Mouse (Mus musculus) common myeloid progenitor, adult 5-6 weeks (primary cell): ENCODE data around the gene Ahnak. TPM values are rescaled to one million over a fixed set of nuclear protein-coding genes. Genes with fewer than 3 reads are reported as not detected.

Source experiments
- ATAC-seq: replicated peaks from 2 replicates; pipeline ENCODE4 v1.8.0; 2016; ENCODE audit warnings: low read depth, mild to moderate bottlenecking, moderate TSS enrichment, inconsistent platforms; ENCODE audit not compliant: poor library complexity, severe bottlenecking
- total RNA-seq: library from RNA; stranded (forward); fragments of 200-1000, 187-1606 nt; gene quantifications from 2 replicates; pipeline ENCODE4 v1.2.3, GENCODE M21; 2017

Ahnak gene
- 14.1 and 14.9 TPM in 2 replicates for total RNA-seq

DNA sequence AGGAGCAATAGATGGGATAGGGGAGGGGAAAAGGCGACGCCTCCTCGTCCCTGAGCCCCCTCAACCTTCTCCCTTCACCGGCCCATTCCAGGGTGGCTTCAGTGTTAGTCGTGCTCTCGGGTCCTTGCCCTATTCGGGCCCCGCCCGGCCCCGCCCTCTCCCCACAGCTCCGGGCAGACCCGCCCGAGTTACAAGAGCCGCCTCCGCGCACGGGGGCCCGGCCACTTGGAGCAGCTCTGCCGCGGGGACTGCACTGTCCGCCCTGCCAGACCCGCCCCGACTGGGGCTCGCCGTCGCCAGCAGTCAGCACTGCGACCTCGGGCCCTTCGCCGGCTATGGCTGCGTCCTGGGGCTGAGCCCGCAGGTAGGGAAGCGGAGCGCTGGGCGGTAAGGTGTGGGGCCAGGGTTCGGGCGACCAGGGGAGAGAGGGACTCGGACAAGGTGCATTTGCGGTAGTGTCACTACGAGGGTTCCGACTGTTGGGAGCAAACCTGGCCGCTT, at the start of gene Ahnak:
Ahnak (plus strand) TSS at position 219 of the 501 bp plus-strand sequence.
- no peak for ATAC-seq

DNA sequence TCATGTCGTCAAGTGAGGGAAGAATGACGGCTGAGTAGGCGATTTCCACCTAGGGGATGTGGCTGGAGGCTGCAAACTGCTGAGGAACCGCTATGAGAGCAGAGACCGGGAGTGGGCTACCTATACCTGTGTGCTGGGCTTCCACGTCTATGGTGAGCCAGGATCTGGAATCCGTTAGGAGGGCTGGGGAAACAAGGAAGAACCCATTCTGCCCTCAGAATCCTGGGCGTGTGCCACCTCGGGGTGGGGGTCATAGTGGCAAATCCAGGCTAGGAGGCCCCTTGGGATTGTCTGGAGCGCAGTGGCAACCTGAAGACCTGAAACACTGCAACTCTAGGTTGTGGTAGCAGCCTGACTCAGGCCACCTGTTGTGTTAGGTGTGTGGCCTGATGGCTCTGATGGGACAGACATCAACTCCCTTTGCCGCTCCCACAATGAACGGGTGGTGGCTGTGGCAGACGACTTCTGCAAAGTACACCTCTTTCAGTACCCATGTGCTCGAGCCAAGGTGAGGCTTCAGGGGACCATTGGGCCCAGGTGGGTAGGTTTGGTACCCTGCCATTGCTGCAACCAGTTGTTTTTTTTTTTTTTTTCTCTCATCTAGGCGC, 48.5 kb upstream of the Ahnak start:
- no peak for ATAC-seq

- ATAC-seq = no peak
Observed at GRCm38 (mm10) chr19:8941136-8941514, 48.0 kb upstream of the Ahnak start.

DNA sequence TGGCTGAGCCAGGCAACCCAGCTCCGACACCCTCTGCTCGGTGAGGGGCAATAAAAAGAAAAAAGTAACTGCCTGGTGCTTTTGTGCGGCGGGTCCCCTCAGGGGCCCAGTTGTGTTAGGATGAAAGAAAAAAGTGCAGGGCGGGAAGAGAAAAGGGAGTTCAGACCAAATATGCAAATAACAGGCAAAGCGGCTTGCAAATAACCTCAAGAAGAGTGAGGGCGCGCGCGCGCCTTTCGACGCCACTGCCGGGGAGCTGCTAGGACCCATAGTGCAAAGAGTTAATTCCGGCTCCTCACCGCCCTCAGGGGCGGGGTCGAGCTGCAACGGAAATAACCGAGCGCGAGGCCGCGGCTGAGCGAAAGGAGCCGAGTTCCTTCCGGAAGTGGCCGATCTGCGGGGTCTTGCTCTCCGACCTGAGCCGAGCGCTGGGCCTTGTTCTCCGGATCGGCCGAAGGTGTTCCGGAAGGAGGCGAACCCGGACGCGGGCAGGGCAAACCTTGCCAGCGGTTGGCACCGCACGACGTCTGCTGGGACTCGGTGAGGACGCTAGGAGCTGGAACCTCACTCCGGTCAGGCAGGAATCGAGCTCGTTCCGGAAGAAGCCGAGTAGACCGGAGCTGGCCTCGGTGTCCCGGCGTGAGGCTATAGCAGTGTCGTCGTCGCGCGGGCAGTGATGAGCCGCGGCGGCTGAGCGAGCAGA, 47.4 kb upstream of the Ahnak start, which contains the start of gene Mta2:
Mta2 (plus strand) TSS at position 361 of the 703 bp plus-strand sequence.
- peak; percentile 82 for ATAC-seq

GRCm38 (mm10) chr19:8942276-8942964, 46.7 kb upstream of the Ahnak start:
- ATAC-seq = peak; percentile 1; the same call in 1 of the 2 replicates

DNA sequence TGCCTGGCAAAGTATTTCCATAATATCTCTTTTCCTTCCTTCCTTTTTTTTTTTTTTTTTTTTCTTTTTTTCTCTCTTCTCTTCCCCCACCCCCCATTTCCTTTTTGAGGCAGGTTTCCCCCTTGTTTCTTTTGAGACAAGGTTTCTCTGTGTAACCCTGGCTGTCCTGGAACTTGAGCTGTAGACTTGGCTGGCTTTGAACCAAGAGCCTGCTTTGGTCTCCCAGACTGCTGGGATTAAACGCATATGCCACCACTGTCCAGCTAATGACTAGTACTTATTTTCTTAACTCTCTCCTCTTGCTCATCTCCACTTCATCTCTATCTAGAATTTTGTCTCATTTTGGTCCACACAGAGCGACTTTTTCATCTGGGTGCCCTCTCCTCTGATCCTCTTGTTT, 46.0 kb upstream of the Ahnak start:
- no peak for ATAC-seq

DNA sequence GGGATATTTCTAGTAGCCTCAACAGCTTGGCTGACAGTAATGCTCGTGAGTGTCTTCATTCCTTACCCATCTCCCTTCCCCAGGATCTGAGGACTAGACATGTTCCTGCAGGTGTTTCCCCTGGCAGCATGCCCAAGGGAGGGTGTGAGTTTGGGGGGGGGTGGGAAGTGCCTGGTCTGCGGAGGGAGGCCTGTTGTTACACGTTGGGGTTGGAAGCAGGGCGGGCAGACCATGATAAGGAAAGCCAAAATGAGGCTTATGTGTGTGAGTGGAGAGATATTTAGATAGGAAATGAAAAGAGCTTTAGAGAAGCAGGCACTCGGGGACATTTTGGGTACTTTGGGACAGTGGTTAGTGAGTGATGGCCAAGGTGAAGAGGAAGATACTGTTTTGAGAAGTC, 45.0 kb upstream of the Ahnak start:
- peak; percentile 7 for ATAC-seq

GRCm38 (mm10) chr19:8944750-8945149, 44.3 kb upstream of the Ahnak start:
- peak; percentile 16; the same call in 1 of the 2 replicates for ATAC-seq

DNA sequence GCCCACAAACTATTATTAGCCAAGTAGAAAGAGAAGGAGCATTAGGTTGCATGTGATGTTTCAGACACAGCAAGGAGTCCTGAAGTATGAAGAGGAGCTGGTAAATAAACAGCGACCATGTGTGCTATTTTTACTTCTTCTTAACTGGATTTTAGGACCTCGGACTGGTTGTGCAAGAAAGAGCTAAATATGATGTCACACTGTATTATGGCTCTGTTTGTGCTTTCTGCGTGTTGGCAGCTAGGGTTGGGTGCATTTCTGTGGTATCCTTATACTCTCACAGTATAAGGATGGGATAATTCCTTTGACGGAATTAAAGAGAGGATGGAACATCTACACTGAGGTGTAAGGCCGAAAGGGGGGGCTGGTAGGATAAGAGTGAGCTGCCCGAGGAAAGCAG, 43.8 kb upstream of the Ahnak start:
- ATAC-seq = no peak

DNA sequence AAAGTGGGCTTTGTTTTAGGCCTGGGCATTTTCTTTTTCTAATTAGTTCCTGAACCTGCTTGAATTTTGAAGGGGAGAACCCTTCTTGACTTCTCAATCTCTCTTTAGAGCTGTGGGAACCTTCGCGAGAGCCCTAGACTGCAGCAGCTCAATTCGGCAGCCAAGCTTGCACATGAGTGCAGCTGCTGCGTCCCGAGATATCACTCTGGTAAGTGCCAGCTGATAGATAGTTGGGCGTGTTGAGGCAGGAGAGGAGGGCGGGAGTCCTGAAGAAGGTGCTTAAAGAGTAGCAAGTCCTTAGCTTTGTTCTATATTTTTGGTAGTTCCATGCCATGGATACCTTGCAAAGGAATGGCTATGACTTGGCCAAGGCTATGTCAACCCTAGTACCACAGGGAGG, 42.2 kb upstream of the Ahnak start:
- ATAC-seq = no peak

DNA sequence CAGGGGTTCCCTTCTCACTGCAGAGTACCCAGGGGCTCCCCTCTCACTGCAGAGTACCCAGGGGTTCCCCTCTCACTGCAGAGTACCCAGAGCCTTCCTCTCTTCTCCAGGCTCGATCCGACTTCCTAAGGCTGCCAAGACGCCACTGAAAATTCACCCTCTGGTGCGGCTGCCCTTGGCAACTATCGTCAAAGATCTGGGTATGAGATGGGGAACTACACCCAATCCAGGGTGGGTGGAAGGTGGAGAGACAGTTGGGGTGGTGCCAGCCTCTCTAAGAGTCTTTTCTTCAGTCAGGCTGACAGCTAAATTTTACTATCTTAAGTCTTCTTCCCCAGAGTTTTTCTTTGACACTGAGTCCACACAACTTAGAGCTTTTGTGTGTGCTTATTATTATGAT, 38.9 kb upstream of the Ahnak start:
- ATAC-seq = no peak

GRCm38 (mm10) chr19:8952241-8952640, 36.8 kb upstream of the Ahnak start:
- no peak for ATAC-seq

GRCm38 (mm10) chr19:8953135-8954039, 35.7 kb upstream of the Ahnak start, which contains the start of gene Tut1:
Gene Tut1, plus strand, starts transcription at chr19:8953847.
- ATAC-seq = peak; percentile 95

DNA sequence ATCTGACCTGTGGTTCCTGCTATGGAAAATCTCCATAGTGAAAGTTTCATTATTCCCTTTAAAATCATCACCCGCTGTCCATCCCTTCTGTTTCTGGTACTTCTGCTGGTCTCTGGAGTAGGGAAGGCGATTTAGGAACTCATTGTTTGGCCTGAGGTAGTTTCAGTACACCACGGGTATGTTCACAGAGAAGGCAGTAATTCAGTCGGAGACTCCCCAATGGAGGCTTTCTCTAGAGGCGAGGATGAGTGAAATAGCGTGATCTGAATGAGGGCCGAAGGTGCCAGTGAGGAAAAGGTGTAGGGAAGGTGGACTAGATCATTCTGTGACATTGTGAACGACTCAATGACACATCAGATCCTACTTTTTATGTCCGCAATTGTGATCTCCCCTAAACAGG, 34.9 kb upstream of the Ahnak start:
- no peak for ATAC-seq

- ATAC-seq = no peak
Observed at GRCm38 (mm10) chr19:8962256-8962655, 26.8 kb upstream of the Ahnak start.

DNA sequence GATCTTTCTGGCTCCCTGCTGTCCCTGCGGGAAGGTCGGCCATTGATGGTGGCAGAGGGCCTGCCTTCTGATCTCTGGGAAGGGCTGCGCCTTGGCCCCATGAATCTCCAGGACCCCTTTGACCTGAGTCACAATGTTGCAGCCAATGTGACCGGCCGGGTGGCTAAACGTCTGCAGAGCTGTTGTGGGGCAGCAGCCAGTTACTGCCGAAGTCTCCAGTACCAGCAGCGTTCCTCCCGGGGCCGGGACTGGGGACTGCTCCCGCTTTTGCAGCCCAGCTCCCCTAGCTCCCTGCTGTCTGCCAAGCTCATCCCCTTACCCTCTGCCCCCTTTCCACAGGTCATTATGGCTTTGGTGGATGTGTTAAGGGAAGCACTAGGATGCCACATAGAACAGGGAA, 24.0 kb upstream of the Ahnak start:
- no peak for ATAC-seq

DNA sequence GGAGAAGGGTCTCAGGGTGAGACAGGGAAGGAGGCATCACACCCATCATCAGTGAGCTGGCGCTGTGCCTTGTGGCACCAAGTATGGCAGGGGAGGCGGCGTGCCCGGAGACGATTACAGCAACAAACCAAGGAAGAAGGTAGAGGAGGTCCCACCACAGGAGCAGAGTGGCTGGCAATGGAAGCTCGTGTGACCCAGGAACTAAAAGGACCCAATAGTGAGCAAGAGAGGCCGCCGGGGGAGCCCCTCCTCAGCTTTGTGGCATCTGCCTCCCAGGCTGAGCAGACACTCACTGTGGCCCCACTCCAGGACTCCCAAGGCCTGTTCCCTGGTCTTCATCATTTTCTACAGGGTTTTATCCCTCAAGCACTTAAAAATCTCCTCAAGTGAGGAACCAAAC, 23.3 kb upstream of the Ahnak start:
- ATAC-seq = no peak

GRCm38 (mm10) chr19:8966198-8966589, 22.9 kb upstream of the Ahnak start:
- no peak for ATAC-seq

DNA sequence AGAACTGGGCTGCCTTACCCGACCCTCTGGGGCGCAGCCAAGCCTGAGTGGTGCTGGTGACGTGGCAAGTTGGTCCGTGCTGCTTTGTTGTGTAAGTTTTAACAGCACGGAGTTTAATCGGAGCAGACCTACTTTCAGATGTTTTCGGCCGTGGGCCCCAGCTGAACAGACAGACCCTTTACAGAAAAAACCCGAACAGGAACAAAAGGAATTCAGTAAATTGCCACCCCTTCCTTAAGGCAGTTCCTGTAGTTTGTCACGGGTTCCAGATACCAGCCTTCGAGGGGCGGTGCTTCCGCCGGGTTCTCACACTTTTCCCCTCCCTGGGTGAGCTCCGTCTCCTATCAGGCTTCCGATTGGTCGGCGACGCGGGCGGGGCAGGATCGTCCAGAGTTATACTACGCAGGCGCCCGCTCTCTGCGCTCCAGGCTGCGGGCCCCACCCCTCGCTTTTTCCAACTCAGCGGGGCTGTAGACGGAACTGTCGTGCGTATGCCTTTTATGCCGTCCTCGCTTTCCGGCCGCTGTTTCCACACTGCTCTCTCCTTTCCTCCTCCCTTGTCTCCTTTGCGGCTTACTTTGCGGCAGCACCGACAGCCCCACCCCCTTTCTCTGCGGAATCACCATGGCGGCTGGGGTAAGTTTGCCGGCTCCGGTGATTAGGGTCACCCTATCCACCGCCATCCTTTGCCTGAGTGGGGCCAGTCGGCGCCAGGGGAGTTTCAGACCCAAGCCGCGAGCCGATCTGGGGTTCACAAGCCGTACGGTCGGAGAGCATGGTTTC, 22.3 kb upstream of the Ahnak start, which contains the start of gene Eef1g:
Eef1g (plus strand) TSS at position 452 of the 783 bp plus-strand sequence.
- peak; percentile 96 for ATAC-seq
